Mouse (Mus musculus) forebrain, embryonic 11.5 days (tissue): ENCODE measurements around the gene Plcl2. TPM values are rescaled to one million over a fixed set of nuclear protein-coding genes. Genes with fewer than 3 reads are reported as not detected.
"Not testable (repeated sequence)": the region's sequence is repeated elsewhere in the genome, so short reads cannot be mapped to it uniquely, and the experiment has no call there.

ENCODE experiments used
- ATAC-seq: fragments of 200-750 bp; cut with Nextera tagmentation; replicated peaks from 2 replicates; pipeline ENCODE4 v1.8.0; 2017; ENCODE audit warnings: moderate TSS enrichment; ENCODE audit not compliant: low FRiP score
- DNase-seq: peaks from one replicate; pipeline ENCODE4 v3.0.0-alpha.2; 2017; ENCODE audit warnings: low spot score
- H3K27ac ChIP-seq: fragments of 300-500 bp; sonication (generic); 2 replicates; pipeline ENCODE4 v1.5.1; 2014; ENCODE audit warnings: low read depth, low read length
- H3K27me3 ChIP-seq: fragments of 300-500 bp; sonication (generic); 2 replicates; pipeline ENCODE4 v1.6.1; 2014; ENCODE audit warnings: mild to moderate bottlenecking, low read length, mixed read lengths; ENCODE audit not compliant: control insufficient read depth, insufficient read depth
- H3K36me3 ChIP-seq: fragments of 300-500 bp; sonication (generic); 2 replicates; pipeline ENCODE4 v1.6.1; 2014; ENCODE audit warnings: mild to moderate bottlenecking, low read length, moderate library complexity, mixed read lengths; ENCODE audit not compliant: control insufficient read depth, insufficient read depth
- H3K4me1 ChIP-seq: fragments of 300-500 bp; sonication (generic); replicated peaks from 2 replicates; pipeline ENCODE4 v1.6.1; 2014; ENCODE audit warnings: low read length, mixed read lengths; ENCODE audit not compliant: control insufficient read depth, insufficient read depth
- H3K4me2 ChIP-seq: fragments of 300-500 bp; sonication (generic); 2 replicates; pipeline ENCODE4 v1.6.1; 2014; ENCODE audit warnings: low read depth, mild to moderate bottlenecking, low read length, moderate library complexity, mixed read lengths; ENCODE audit not compliant: severe bottlenecking
- H3K4me3 ChIP-seq: fragments of 300-500 bp; sonication (generic); 2 replicates; pipeline ENCODE4 v1.5.1; 2014; ENCODE audit warnings: low read depth, low read length
- H3K9ac ChIP-seq: fragments of 300-500 bp; sonication (generic); 2 replicates; pipeline ENCODE4 v1.6.1; 2014; ENCODE audit warnings: low read length
- H3K9me3 ChIP-seq: fragments of 300-500 bp; sonication (generic); 2 replicates; pipeline ENCODE4 v1.6.1; 2016; ENCODE audit warnings: low read length, mixed read lengths; ENCODE audit not compliant: control insufficient read depth
- WGBS: fragments of 180-500 bp; shearing (Covaris S2); extraction: QIAGEN DNeasy Blood & Tissue Kit; methylation state at CpG from one replicate; pipeline ENCODE4 v1.1.7; 2014; 5-methylcytosine and 5-hydroxymethylcytosine counted together
- polyA plus RNA-seq: library from polyadenylated mRNA; unstranded; fragments of >200 nt; fragmentation: Nextera tagmentation; extraction: Ambion mirVana; gene quantifications from 2 replicates; pipeline ENCODE4 v1.2.1, GENCODE M21; 2014

Plcl2 gene
- polyA plus RNA-seq, 1 experiment from 2014 or later: 7.7 TPM

- H3K4me2 ChIP-seq, H3K9me3 ChIP-seq, DNase-seq, ATAC-seq, H3K27ac ChIP-seq, H3K9ac ChIP-seq, H3K27me3 ChIP-seq, H3K4me3 ChIP-seq, H3K4me1 ChIP-seq, H3K36me3 ChIP-seq: not testable (repeated sequence)
- 93% methylated on average over 2 of the region's 2 CpGs for WGBS
Measured at GRCm38 (mm10) chr17:50534889-50535288, 25.7 kb downstream of the Plcl2 start.

- DNase-seq: no peak
- no peak overlapping the region for H3K4me3 ChIP-seq
- no peaks in the 10 kb centered on the region for H3K27me3 ChIP-seq
- ATAC-seq: no peak
- no peaks in the 10 kb centered on the region for H3K36me3 ChIP-seq
- H3K4me2 ChIP-seq: no peak overlapping the region
- 89% methylated on average over 4 of the region's 4 CpGs for WGBS
- H3K9ac ChIP-seq: no peak overlapping the region
- no peaks in the 10 kb centered on the region for H3K9me3 ChIP-seq
- no peak overlapping the region for H3K27ac ChIP-seq
- H3K4me1 ChIP-seq: no peaks in the 10 kb centered on the region
Measured at GRCm38 (mm10) chr17:50536409-50537194, 27.4 kb downstream of the Plcl2 start.

- Histone ChIP-seq H3K4me1 (no peaks in the 10 kb centered on the region), H3K27ac (no peak overlapping the region), H3K4me3 (no peak overlapping the region), H3K9me3 (peaks cover 3% of the 10 kb centered on the region; the same call in 1 of the 2 replicates), H3K27me3 (no peaks in the 10 kb centered on the region), H3K9ac (no peak overlapping the region), H3K36me3 (no peaks in the 10 kb centered on the region; the same call in 1 of the 2 replicates), H3K4me2 (no peak overlapping the region)
- ATAC-seq: no peak
- no peak for DNase-seq
- WGBS: 84% methylated on average over 2 of the region's 2 CpGs
Measured at GRCm38 (mm10) chr17:50537786-50538185, 28.6 kb downstream of the Plcl2 start.

- Histone ChIP-seq H3K36me3 (no peaks in the 10 kb centered on the region; the same call in 1 of the 2 replicates), H3K4me3 (no peak overlapping the region), H3K27ac (no peak overlapping the region), H3K9ac (no peak overlapping the region), H3K4me2 (no peak overlapping the region), H3K4me1 (no peaks in the 10 kb centered on the region), H3K27me3 (no peaks in the 10 kb centered on the region), H3K9me3 (peaks cover 3% of the 10 kb centered on the region; the same call in 1 of the 2 replicates)
- DNase-seq (no peak), ATAC-seq (no peak)
- 98% methylated on average over 1 of the region's 1 CpGs for WGBS
Measured at GRCm38 (mm10) chr17:50544860-50545259, 35.7 kb downstream of the Plcl2 start.

- DNase-seq (no peak), ATAC-seq (no peak)
- Histone ChIP-seq H3K36me3 (no peaks in the 10 kb centered on the region; the same call in 1 of the 2 replicates), H3K27ac (no peak overlapping the region), H3K9ac (no peak overlapping the region), H3K4me1 (no peaks in the 10 kb centered on the region), H3K9me3 (peaks cover 3% of the 10 kb centered on the region; the same call in 1 of the 2 replicates), H3K27me3 (no peaks in the 10 kb centered on the region), H3K4me2 (no peak overlapping the region), H3K4me3 (no peak overlapping the region)
- WGBS: 83% methylated on average over 6 of the region's 6 CpGs
Measured at GRCm38 (mm10) chr17:50545274-50545673, 36.1 kb downstream of the Plcl2 start.

- Histone ChIP-seq H3K4me3 (no peak overlapping the region), H3K9me3 (no peaks in the 10 kb centered on the region), H3K27ac (no peak overlapping the region), H3K36me3 (no peaks in the 10 kb centered on the region), H3K9ac (no peak overlapping the region), H3K4me2 (no peak overlapping the region), H3K27me3 (no peaks in the 10 kb centered on the region), H3K4me1 (no peaks in the 10 kb centered on the region)
- DNase-seq (no peak), ATAC-seq (no peak)
- 89% methylated on average over 2 of the region's 2 CpGs for WGBS
Measured at GRCm38 (mm10) chr17:50552130-50552529, 42.9 kb downstream of the Plcl2 start.

- WGBS: 85% methylated on average over 12 of the region's 12 CpGs
- ATAC-seq (no peak), DNase-seq (no peak)
Measured at GRCm38 (mm10) chr17:50557566-50558238, 48.5 kb downstream of the Plcl2 start.

GRCm38 (mm10) chr17:50558239-50558625 lies 49.0 kb downstream of the Plcl2 start:
- ATAC-seq: no peak
- DNase-seq: no peak
- no peak overlapping the region for H3K9ac ChIP-seq

More at GRCm38 (mm10) chr17:50557566-50558238, 48.5 kb downstream of the Plcl2 start:
- Histone ChIP-seq H3K9ac (no peak overlapping the region), H3K9me3 (no peaks in the 10 kb centered on the region), H3K4me2 (no peak overlapping the region), H3K36me3 (no peaks in the 10 kb centered on the region), H3K4me1 (no peaks in the 10 kb centered on the region), H3K4me3 (no peak overlapping the region), H3K27ac (no peak overlapping the region), H3K27me3 (no peaks in the 10 kb centered on the region)

More at GRCm38 (mm10) chr17:50558239-50558625, 49.0 kb downstream of the Plcl2 start:
- Histone ChIP-seq H3K9me3 (no peaks in the 10 kb centered on the region), H3K27ac (no peak overlapping the region), H3K4me1 (no peaks in the 10 kb centered on the region), H3K4me3 (no peak overlapping the region), H3K36me3 (no peaks in the 10 kb centered on the region), H3K27me3 (no peaks in the 10 kb centered on the region), H3K4me2 (no peak overlapping the region)
- 86% methylated on average over 4 of the region's 4 CpGs for WGBS
